Mouse (Mus musculus): ENCODE results near the gene Farp1. TPM values are rescaled to one million over a fixed set of nuclear protein-coding genes. Genes with fewer than 3 reads are reported as not detected.

Farp1 gene
- polyA plus RNA-seq, 1 experiment from 2014 or later: 10.8 TPM

GRCm38 (mm10) chr14:121264453-121264852 is 229.5 kb downstream of the Farp1 start:
- Histone ChIP-seq H3K27ac (no peak overlapping the region), H3K4me2 (no peak overlapping the region), H3K9ac (no peak overlapping the region), H3K36me3 (0 out of 2 replicates have a peak, but pooled peaks cover 6% of the 10 kb centered on the region), H3K4me1 (replicated peaks) (peaks cover 30% of the 10 kb centered on the region), H3K4me3 (no peak overlapping the region), H3K27me3 (no peaks in the 10 kb centered on the region), H3K9me3 (replicated peaks) (no peaks in the 10 kb centered on the region)
- WGBS: 51% methylated on average over 6 of the region's 6 CpGs
- no peak for ATAC-seq (replicated peaks; ENCODE audit: insufficient number of reproducible peaks, insufficient read depth, low FRiP score, low read depth)

- no peak overlapping the region for H3K9ac ChIP-seq
- 87% methylated on average over 8 of the region's 8 CpGs for WGBS
- no peaks in the 10 kb centered on the region for H3K9me3 ChIP-seq (replicated peaks)
- no peak overlapping the region for H3K4me2 ChIP-seq
- H3K27ac ChIP-seq: no peak overlapping the region
- no peak for ATAC-seq (replicated peaks; ENCODE audit: insufficient number of reproducible peaks, insufficient read depth, low FRiP score, low read depth)
- peaks cover 19% of the 10 kb centered on the region; the same call in 1 of the 2 replicates for H3K36me3 ChIP-seq
- no peaks in the 10 kb centered on the region for H3K27me3 ChIP-seq
- peaks cover 37% of the 10 kb centered on the region for H3K4me1 ChIP-seq (replicated peaks)
- H3K4me3 ChIP-seq: no peak overlapping the region
These were observed 232.8 kb downstream of the Farp1 start for GRCm38 (mm10) chr14:121267801-121268200.

GRCm38 (mm10) chr14:121270490-121270889 is 235.5 kb downstream of the Farp1 start:
- 41% methylated on average over 6 of the region's 6 CpGs for WGBS
- H3K27me3 ChIP-seq: no peaks in the 10 kb centered on the region
- H3K36me3 ChIP-seq: peaks cover 21% of the 10 kb centered on the region; the same call in 1 of the 2 replicates

GRCm38 (mm10) chr14:121274985-121275384 is 240.0 kb downstream of the Farp1 start:
- no peak overlapping the region for H3K9ac ChIP-seq
- 75% methylated on average over 12 of the region's 12 CpGs for WGBS
- no peak for ATAC-seq (replicated peaks; ENCODE audit: insufficient number of reproducible peaks, insufficient read depth, low FRiP score, low read depth)
- no peaks in the 10 kb centered on the region for H3K27me3 ChIP-seq
- H3K9me3 ChIP-seq (replicated peaks): no peaks in the 10 kb centered on the region
- peaks cover 15% of the 10 kb centered on the region for H3K4me1 ChIP-seq (replicated peaks)
- no peak overlapping the region for H3K4me2 ChIP-seq
- H3K36me3 ChIP-seq: peaks cover 23% of the 10 kb centered on the region; the same call in 1 of the 2 replicates
- no peak overlapping the region for H3K27ac ChIP-seq
- no peak overlapping the region for H3K4me3 ChIP-seq

More at GRCm38 (mm10) chr14:121270490-121270889, 235.5 kb downstream of the Farp1 start:
- Histone ChIP-seq H3K4me1 (replicated peaks) (peaks cover 22% of the 10 kb centered on the region), H3K27ac (peak overlapping the region; percentile 82), H3K4me3 (no peak overlapping the region), H3K9ac (no peak overlapping the region), H3K9me3 (replicated peaks) (no peaks in the 10 kb centered on the region), H3K4me2 (no peak overlapping the region)
- peak; percentile 58 for ATAC-seq (replicated peaks; ENCODE audit: insufficient number of reproducible peaks, insufficient read depth, low FRiP score, low read depth)

GRCm38 (mm10) chr14:121276016-121276415 is 241.0 kb downstream of the Farp1 start:
- peaks cover 23% of the 10 kb centered on the region; the same call in 1 of the 2 replicates for H3K36me3 ChIP-seq

GRCm38 (mm10) chr14:121279106-121279505 is 244.1 kb downstream of the Farp1 start:
- Histone ChIP-seq H3K36me3 (peaks cover 35% of the 10 kb centered on the region), H3K4me3 (no peak overlapping the region), H3K9me3 (replicated peaks) (no peaks in the 10 kb centered on the region), H3K27me3 (no peaks in the 10 kb centered on the region), H3K9ac (no peak overlapping the region), H3K27ac (no peak overlapping the region), H3K4me2 (no peak overlapping the region), H3K4me1 (replicated peaks) (peaks cover 15% of the 10 kb centered on the region)
- 33% methylated on average over 6 of the region's 6 CpGs for WGBS
- peak; percentile 43; the same call in 1 of the 2 replicates for ATAC-seq (replicated peaks; ENCODE audit: insufficient number of reproducible peaks, insufficient read depth, low FRiP score, low read depth)

More at GRCm38 (mm10) chr14:121276016-121276415, 241.0 kb downstream of the Farp1 start:
- H3K9ac ChIP-seq: no peak overlapping the region
- H3K27me3 ChIP-seq: no peaks in the 10 kb centered on the region
- ATAC-seq (replicated peaks; ENCODE audit: insufficient number of reproducible peaks, insufficient read depth, low FRiP score, low read depth): no peak
- H3K4me2 ChIP-seq: no peak overlapping the region
- H3K27ac ChIP-seq: no peak overlapping the region
- no peaks in the 10 kb centered on the region for H3K9me3 ChIP-seq (replicated peaks)
- H3K4me1 ChIP-seq (replicated peaks): peaks cover 12% of the 10 kb centered on the region
- 76% methylated on average over 10 of the region's 10 CpGs for WGBS
- no peak overlapping the region for H3K4me3 ChIP-seq

GRCm38 (mm10) chr14:121280601-121281335 is 245.8 kb downstream of the Farp1 start:
- H3K4me3 ChIP-seq: no peak overlapping the region
- no peaks in the 10 kb centered on the region for H3K9me3 ChIP-seq (replicated peaks)
- 0 out of 2 replicates have a peak, but pooled peaks have one; percentile 49 for ATAC-seq (replicated peaks; ENCODE audit: insufficient number of reproducible peaks, insufficient read depth, low FRiP score, low read depth)
- H3K27ac ChIP-seq: peak overlapping the region; percentile 69
- no peak overlapping the region for H3K4me2 ChIP-seq
- peaks cover 47% of the 10 kb centered on the region for H3K36me3 ChIP-seq
- no peaks in the 10 kb centered on the region for H3K27me3 ChIP-seq
- peaks cover 15% of the 10 kb centered on the region for H3K4me1 ChIP-seq (replicated peaks)
- H3K9ac ChIP-seq: no peak overlapping the region
- WGBS: 53% methylated on average over 16 of the region's 16 CpGs

GRCm38 (mm10) chr14:121281336-121281710 is 246.3 kb downstream of the Farp1 start:
- no peaks in the 10 kb centered on the region for H3K27me3 ChIP-seq
- peak overlapping the region; percentile 69 for H3K27ac ChIP-seq
- no peak overlapping the region for H3K4me2 ChIP-seq
- no peak overlapping the region for H3K9ac ChIP-seq
- no peak for ATAC-seq (replicated peaks; ENCODE audit: insufficient number of reproducible peaks, insufficient read depth, low FRiP score, low read depth)
- H3K4me1 ChIP-seq (replicated peaks): peaks cover 15% of the 10 kb centered on the region
- peaks cover 50% of the 10 kb centered on the region for H3K36me3 ChIP-seq
- no peak overlapping the region for H3K4me3 ChIP-seq
- no peaks in the 10 kb centered on the region for H3K9me3 ChIP-seq (replicated peaks)

GRCm38 (mm10) chr14:121285379-121286120 is 250.6 kb downstream of the Farp1 start:
- H3K27me3 ChIP-seq: no peaks in the 10 kb centered on the region
- H3K4me3 ChIP-seq: no peak overlapping the region
- no peak overlapping the region for H3K27ac ChIP-seq
- H3K36me3 ChIP-seq: peaks cover 68% of the 10 kb centered on the region
- peaks cover 10% of the 10 kb centered on the region for H3K4me1 ChIP-seq (replicated peaks)
- H3K4me2 ChIP-seq: no peak overlapping the region
- no peaks in the 10 kb centered on the region for H3K9me3 ChIP-seq (replicated peaks)
- H3K9ac ChIP-seq: no peak overlapping the region
- no peak for ATAC-seq (replicated peaks; ENCODE audit: insufficient number of reproducible peaks, insufficient read depth, low FRiP score, low read depth)
- WGBS: 92% methylated on average over 14 of the region's 14 CpGs

- H3K4me1 ChIP-seq (replicated peaks): no peaks in the 10 kb centered on the region
- H3K27me3 ChIP-seq: no peaks in the 10 kb centered on the region
- H3K36me3 ChIP-seq: peaks cover 53% of the 10 kb centered on the region
- H3K4me3 ChIP-seq: no peak overlapping the region
- no peaks in the 10 kb centered on the region for H3K9me3 ChIP-seq (replicated peaks)
- no peak overlapping the region for H3K27ac ChIP-seq
- ATAC-seq (replicated peaks; ENCODE audit: insufficient number of reproducible peaks, insufficient read depth, low FRiP score, low read depth): no peak
- WGBS: 93% methylated on average over 8 of the region's 8 CpGs
- H3K4me2 ChIP-seq: no peak overlapping the region
- no peak overlapping the region for H3K9ac ChIP-seq
These were observed 256.9 kb downstream of the Farp1 start for GRCm38 (mm10) chr14:121291881-121292280.

- H3K4me1 ChIP-seq (replicated peaks): no peaks in the 10 kb centered on the region
- H3K27ac ChIP-seq: no peak overlapping the region
- 83% methylated on average over 3 of the region's 3 CpGs for WGBS
- ATAC-seq (replicated peaks; ENCODE audit: insufficient number of reproducible peaks, insufficient read depth, low FRiP score, low read depth): no peak
- no peaks in the 10 kb centered on the region for H3K27me3 ChIP-seq
- no peak overlapping the region for H3K4me2 ChIP-seq
- H3K9ac ChIP-seq: no peak overlapping the region
- no peaks in the 10 kb centered on the region for H3K9me3 ChIP-seq (replicated peaks)
- peaks cover 53% of the 10 kb centered on the region for H3K36me3 ChIP-seq
- no peak overlapping the region for H3K4me3 ChIP-seq
These were observed 257.4 kb downstream of the Farp1 start for GRCm38 (mm10) chr14:121292391-121292790.

Measured in heart, embryonic 15.5 days (tissue).